Mouse (Mus musculus) cerebellum, adult 2 months (tissue): ENCODE measurements around the gene D030056L22Rik.

ENCODE experiments used
- CTCF ChIP-seq: fragments of 200-500 bp; IDR thresholded peaks from 2 replicates; pipeline ENCODE4 v1.5.1; 2011; ENCODE audit warnings: low read depth, mild to moderate bottlenecking, control low read depth, low read length, moderate library complexity, borderline replicate concordance; ENCODE audit not compliant: insufficient read depth
- POLR2A ChIP-seq: fragments of 200-500 bp; IDR thresholded peaks from 2 replicates; pipeline ENCODE4 v1.6.1; 2011; ENCODE audit warnings: low read length, control low read depth, borderline replicate concordance; ENCODE audit not compliant: insufficient read depth

DNA sequence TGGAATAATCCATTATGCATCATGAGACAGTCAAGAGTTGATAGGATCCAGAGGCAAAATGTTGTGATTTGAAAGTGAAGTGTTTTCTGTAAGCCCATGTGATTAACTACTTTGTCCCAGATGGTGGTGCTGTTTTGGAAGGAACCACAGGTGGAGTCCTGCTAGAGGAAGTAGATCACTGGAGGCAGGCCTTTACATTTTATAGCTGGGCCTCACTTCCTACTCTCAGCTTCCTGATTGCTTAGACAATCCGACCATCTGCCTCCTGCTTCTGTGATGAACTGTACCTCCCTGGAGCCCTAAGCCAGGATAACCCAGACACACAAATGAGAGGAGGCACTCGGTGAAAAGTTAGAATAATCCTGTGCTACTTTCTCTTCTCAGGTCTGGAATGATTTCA lies 49.1 kb upstream of the D030056L22Rik start:
- no peak for TF ChIP-seq POLR2A
- no peak for TF ChIP-seq CTCF
